Mouse (Mus musculus): ENCODE results near the gene Gm28047. TPM values are rescaled to one million over a fixed set of nuclear protein-coding genes. Genes with fewer than 3 reads are reported as not detected.

Gm28047 gene
- total and polyA plus RNA-seq, 2 experiments, result not detected

DNA sequence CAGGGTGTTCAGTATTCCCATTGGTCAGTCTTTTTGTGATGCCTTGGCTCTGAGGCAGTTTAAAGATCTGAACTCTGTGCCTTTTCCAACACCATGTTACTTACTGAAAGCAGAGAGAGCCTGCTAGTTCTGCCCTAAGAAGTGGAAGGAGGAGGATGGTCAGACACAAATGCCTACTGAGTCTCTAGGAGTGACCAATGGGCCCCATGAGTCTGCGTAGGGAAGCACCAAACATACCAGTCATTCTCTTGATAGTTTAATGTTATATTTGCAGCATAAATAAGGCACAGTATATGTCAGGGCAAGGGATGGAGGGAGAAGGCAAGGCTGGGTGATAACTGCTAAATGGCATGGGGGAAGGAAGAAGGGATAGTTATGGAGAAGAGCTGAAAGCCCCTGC is 96.5 kb downstream of the Gm28047 start:
- WGBS, result 100% methylated on average over 1 of the region's 1 CpGs
- no peak overlapping the region for H3K9ac ChIP-seq (ENCODE audit: low read depth, low read length)
- H3K4me1 ChIP-seq (ENCODE audit: control insufficient read depth, insufficient read depth, low read length), result no peaks in the 10 kb centered on the region
- no peaks in the 10 kb centered on the region for H3K27me3 ChIP-seq (ENCODE audit: control insufficient read depth, insufficient read depth, low read length)
- peaks cover 38% of the 10 kb centered on the region for H3K36me3 ChIP-seq (ENCODE audit: control insufficient read depth, insufficient read depth, low read length)
- no peak for DNase-seq (ENCODE audit: extremely low read depth, low read depth, low spot score)
- TF ChIP-seq CTCF (IDR thresholded peaks at IDR 0.05; ENCODE audit: low read depth, low read length), result no peak
- TF ChIP-seq POLR2A (IDR thresholded peaks at IDR 0.05; ENCODE audit: extremely low read depth, insufficient read depth, low read length), result no peak
- no peaks in the 10 kb centered on the region for H3K79me2 ChIP-seq (ENCODE audit: control insufficient read depth, insufficient read depth, low read length)
- no peak overlapping the region for H3K27ac ChIP-seq (replicated peaks; ENCODE audit: insufficient read depth, low read depth, low read length)
- H3K4me3 ChIP-seq (ENCODE audit: insufficient read depth, low read depth, low read length), result no peak overlapping the region

DNA sequence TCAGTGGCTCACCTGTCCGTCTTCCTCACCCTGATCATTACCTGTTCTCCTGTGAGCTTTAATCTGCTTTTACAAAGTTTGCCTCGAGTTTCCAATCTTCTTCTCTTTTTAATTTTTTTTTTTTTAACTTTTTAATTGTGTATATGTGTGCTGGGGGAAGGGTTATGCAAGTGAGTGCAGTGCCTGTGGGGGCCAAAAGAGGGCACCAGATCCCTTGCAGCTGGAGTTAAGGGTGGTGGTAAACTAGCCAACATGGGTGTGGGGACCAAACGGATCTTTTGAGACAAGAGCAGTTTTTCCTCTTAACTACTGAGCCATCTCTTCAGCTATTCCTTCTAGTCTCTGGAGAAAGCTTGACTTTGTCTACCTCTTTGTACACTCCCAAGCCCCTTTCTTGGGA is 96.9 kb downstream of the Gm28047 start:
- 81% methylated on average over 3 of the region's 3 CpGs for WGBS
- no peaks in the 10 kb centered on the region for H3K27me3 ChIP-seq (ENCODE audit: control insufficient read depth, insufficient read depth, low read length)
- H3K9ac ChIP-seq (ENCODE audit: low read depth, low read length), result no peak overlapping the region
- no peak overlapping the region for H3K4me3 ChIP-seq (ENCODE audit: insufficient read depth, low read depth, low read length)
- peaks cover 33% of the 10 kb centered on the region for H3K36me3 ChIP-seq (ENCODE audit: control insufficient read depth, insufficient read depth, low read length)
- no peaks in the 10 kb centered on the region for H3K79me2 ChIP-seq (ENCODE audit: control insufficient read depth, insufficient read depth, low read length)
- no peaks in the 10 kb centered on the region for H3K4me1 ChIP-seq (ENCODE audit: control insufficient read depth, insufficient read depth, low read length)
- no peak overlapping the region for H3K27ac ChIP-seq (replicated peaks; ENCODE audit: insufficient read depth, low read depth, low read length)
- no peak for DNase-seq (ENCODE audit: extremely low read depth, low read depth, low spot score)
- TF ChIP-seq POLR2A (IDR thresholded peaks at IDR 0.05; ENCODE audit: extremely low read depth, insufficient read depth, low read length), result no peak
- peak; percentile 70 for TF ChIP-seq CTCF (IDR thresholded peaks at IDR 0.05; ENCODE audit: low read depth, low read length)

DNA sequence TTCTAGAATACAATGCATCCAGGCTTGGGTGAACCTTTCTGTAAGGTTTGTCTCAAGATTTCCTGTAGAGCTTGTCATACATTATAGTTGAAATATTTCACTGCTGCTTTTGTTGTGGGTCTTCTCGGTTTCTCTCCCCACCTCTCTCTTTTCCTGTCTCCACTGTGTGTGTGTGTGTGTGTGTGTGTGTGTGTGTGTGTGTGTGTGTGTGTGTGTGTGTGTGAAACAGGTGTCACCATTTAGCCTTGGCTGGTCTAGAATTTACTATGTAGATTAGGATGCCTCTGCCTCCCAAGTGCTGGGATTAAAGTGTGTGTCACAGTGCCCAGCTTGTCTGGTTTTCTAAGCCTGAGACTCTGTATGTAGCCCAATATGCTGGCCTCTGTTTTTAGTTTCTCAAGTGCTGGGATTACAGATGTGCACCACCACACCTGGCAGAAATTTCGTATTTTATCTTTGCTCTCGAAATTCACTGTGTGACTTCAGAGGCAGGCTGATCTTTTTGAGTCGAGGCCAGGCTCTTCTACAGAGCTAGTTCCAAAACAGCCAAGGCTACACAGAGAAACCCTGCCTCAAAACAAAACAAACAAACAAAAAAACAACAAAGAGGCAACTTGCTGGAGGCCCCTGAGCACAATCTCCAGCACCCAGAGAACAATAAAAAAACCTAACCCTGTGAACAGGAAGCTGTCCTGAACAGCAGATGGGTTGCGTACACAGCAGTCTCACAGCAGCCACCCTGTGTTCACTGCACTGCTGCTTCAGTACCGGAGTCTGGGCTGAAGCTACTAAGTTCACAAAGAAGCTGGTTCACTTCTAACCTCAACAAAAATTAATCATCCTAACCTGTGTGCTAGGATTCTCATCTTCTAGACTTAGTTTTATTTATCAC is 98.5 kb downstream of the Gm28047 start:
- WGBS, result 85% methylated on average over 6 of the region's 6 CpGs
- peaks cover 21% of the 10 kb centered on the region for H3K36me3 ChIP-seq (ENCODE audit: control insufficient read depth, insufficient read depth, low read length)

DNA sequence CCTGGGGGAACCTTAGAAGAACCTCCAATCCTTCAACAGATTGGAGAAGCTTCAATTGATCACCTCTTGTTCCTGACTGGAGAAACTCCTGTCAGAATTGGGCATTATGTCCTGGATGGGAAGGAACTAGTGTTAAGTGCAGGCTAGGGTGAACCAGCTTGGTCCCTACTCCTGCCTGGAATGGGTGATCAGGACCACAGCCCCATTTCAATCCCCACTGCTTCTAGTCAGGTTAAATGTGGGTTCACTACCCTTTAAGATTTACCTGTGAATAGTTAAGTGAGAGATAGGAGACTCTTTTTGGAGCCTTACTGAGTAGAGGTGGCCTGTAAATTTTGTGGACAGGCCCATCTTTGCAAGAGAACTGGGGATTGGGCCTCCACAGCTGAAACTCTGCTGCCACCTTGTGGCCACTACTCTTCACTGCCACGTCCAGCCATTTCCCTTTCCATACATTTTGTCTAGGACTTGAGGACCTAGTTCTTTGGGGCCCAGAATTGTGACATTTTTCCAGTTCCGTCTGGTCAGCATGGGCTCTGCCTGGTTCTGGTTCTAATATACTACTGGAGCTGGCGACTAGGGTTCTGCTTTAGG is 99.9 kb downstream of the Gm28047 start, which contains the start of gene Npff:
Npff (minus strand) TSS at position 51 of the 594 bp plus-strand sequence.
- Histone ChIP-seq H3K79me2 (ENCODE audit: control insufficient read depth, insufficient read depth, low read length) (no peaks in the 10 kb centered on the region), H3K4me1 (ENCODE audit: control insufficient read depth, insufficient read depth, low read length) (no peaks in the 10 kb centered on the region), H3K27me3 (ENCODE audit: control insufficient read depth, insufficient read depth, low read length) (no peaks in the 10 kb centered on the region), H3K9ac (ENCODE audit: low read depth, low read length) (no peak within 1 kb of the TSS), H3K27ac (replicated peaks; ENCODE audit: insufficient read depth, low read depth, low read length) (no peak within 1 kb of the TSS), H3K36me3 (ENCODE audit: control insufficient read depth, insufficient read depth, low read length) (peaks cover 16% of the 10 kb centered on the region; the same call in 1 of the 2 replicates), H3K4me3 (ENCODE audit: insufficient read depth, low read depth, low read length) (no peak within 1 kb of the TSS)
- peak; percentile 43 for DNase-seq (ENCODE audit: extremely low read depth, low read depth, low spot score)
- TF ChIP-seq CTCF (IDR thresholded peaks at IDR 0.05; ENCODE audit: low read depth, low read length) (peak; percentile 92), POLR2A (IDR thresholded peaks at IDR 0.05; ENCODE audit: extremely low read depth, insufficient read depth, low read length) (no peak)
- 15% methylated on average over 3 of the region's 3 CpGs for WGBS

More for the DNA sequence above, 98.5 kb downstream of the Gm28047 start:
- Histone ChIP-seq H3K79me2 (ENCODE audit: control insufficient read depth, insufficient read depth, low read length) (no peaks in the 10 kb centered on the region), H3K9ac (ENCODE audit: low read depth, low read length) (no peak overlapping the region), H3K4me3 (ENCODE audit: insufficient read depth, low read depth, low read length) (no peak overlapping the region), H3K4me1 (ENCODE audit: control insufficient read depth, insufficient read depth, low read length) (no peaks in the 10 kb centered on the region), H3K27ac (replicated peaks; ENCODE audit: insufficient read depth, low read depth, low read length) (no peak overlapping the region), H3K27me3 (ENCODE audit: control insufficient read depth, insufficient read depth, low read length) (no peaks in the 10 kb centered on the region)
- DNase-seq (ENCODE audit: extremely low read depth, low read depth, low spot score), result no peak
- TF ChIP-seq CTCF (IDR thresholded peaks at IDR 0.05; ENCODE audit: low read depth, low read length) (no peak), POLR2A (IDR thresholded peaks at IDR 0.05; ENCODE audit: extremely low read depth, insufficient read depth, low read length) (no peak)

DNA sequence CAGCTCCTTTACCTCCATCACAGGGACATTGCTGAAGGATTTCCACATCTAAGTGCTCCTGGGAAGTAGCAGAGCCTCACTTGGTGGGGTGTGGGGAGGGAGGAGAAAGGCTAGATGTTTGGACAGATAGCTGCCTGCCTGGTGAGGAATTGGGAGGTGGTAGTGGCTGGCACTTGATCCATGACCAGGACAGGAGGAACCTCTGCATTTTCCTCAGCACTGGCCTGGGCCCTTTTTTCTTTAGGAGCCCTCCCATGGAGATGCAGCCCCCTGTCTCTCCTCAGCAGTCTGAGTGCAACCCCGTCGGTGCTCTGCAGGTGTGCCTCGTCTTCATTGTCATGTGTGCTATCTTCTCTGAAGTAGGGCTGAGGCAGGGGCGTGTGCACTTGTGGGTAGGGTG is 103.4 kb downstream of the Gm28047 start:
- Histone ChIP-seq H3K79me2 (ENCODE audit: control insufficient read depth, insufficient read depth, low read length) (no peaks in the 10 kb centered on the region), H3K4me1 (ENCODE audit: control insufficient read depth, insufficient read depth, low read length) (peaks cover 3% of the 10 kb centered on the region; the same call in 1 of the 2 replicates), H3K4me3 (ENCODE audit: insufficient read depth, low read depth, low read length) (no peak overlapping the region), H3K27me3 (ENCODE audit: control insufficient read depth, insufficient read depth, low read length) (no peaks in the 10 kb centered on the region), H3K27ac (replicated peaks; ENCODE audit: insufficient read depth, low read depth, low read length) (no peak overlapping the region), H3K9ac (ENCODE audit: low read depth, low read length) (no peak overlapping the region), H3K36me3 (ENCODE audit: control insufficient read depth, insufficient read depth, low read length) (peaks cover 5% of the 10 kb centered on the region; the same call in 1 of the 2 replicates)
- TF ChIP-seq CTCF (IDR thresholded peaks at IDR 0.05; ENCODE audit: low read depth, low read length), result no peak
- WGBS, result 89% methylated on average over 4 of the region's 4 CpGs
- no peak for DNase-seq (ENCODE audit: extremely low read depth, low read depth, low spot score)

Measured in liver, adult 2 months (tissue).